Mouse (Mus musculus): ENCODE results near the gene Dgkb.

DNA sequence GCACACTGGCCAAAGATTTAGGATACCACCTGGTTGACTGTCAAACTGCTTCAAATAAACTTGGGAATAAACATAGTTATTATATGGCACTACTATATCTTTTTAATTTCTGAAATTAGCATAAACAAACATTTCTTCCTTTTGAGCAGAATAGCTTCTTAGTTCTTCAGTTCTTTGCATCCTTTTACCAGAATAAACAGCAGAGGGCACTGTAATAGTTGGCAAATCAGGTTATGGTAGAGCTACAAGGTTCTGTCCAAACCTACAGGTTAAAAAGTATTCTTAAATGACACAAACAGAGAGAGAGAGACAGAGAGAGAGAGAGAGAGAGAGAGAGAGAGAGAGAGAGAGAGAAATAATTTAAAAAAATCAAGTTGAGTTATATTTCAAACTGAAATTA, 322.5 kb downstream of the Dgkb start:
- TF ChIP-seq MAX (IDR thresholded peaks at IDR 0.05; ENCODE audit: low read length) (no peak), NRF1 (IDR thresholded peaks at IDR 0.05; ENCODE audit: low read depth, low read length) (no peak), CTCF (conservative IDR thresholded peaks at IDR 0.05 in 1 of 2, IDR thresholded peaks at IDR 0.05 in 1 of 2; ENCODE audit: low read depth in 2 of 2, low read length in 2 of 2) (peak in 1 of 2 experiments; percentile 59; a peak in 2 of 4 replicates), ZC3H11A (IDR thresholded peaks at IDR 0.05; ENCODE audit: low read depth, low read length) (no peak), POLR2A (IDR thresholded peaks at IDR 0.05; ENCODE audit: low read depth, low read length) (no peak), POLR2AphosphoS2 (IDR thresholded peaks at IDR 0.05; ENCODE audit: low read depth, low read length) (no peak)
